Mouse (Mus musculus) G1E (cell line): ENCODE data around the gene Ubxn11.

Source experiments
- CTCF ChIP-seq: IDR thresholded peaks from 2 replicates; pipeline ENCODE4 v1.5.1; 2012; ENCODE audit warnings: low read depth, low read length, inconsistent platforms, mixed read lengths
- GATA1 ChIP-seq: IDR thresholded peaks from 2 replicates; pipeline ENCODE4 v1.6.1; 2012; ENCODE audit warnings: borderline replicate concordance, low read length, inconsistent platforms, mixed read lengths
- POLR2AphosphoS5 ChIP-seq: IDR thresholded peaks from 2 replicates; pipeline ENCODE4 v1.6.1; 2012; ENCODE audit warnings: low read depth, low read length, inconsistent platforms; ENCODE audit not compliant: insufficient replicate concordance
- TAL1 ChIP-seq: conservative IDR thresholded peaks from 2 replicates; pipeline ENCODE4 v1.6.1; 2012; ENCODE audit warnings: low read depth, low read length, inconsistent platforms, mixed read lengths

DNA sequence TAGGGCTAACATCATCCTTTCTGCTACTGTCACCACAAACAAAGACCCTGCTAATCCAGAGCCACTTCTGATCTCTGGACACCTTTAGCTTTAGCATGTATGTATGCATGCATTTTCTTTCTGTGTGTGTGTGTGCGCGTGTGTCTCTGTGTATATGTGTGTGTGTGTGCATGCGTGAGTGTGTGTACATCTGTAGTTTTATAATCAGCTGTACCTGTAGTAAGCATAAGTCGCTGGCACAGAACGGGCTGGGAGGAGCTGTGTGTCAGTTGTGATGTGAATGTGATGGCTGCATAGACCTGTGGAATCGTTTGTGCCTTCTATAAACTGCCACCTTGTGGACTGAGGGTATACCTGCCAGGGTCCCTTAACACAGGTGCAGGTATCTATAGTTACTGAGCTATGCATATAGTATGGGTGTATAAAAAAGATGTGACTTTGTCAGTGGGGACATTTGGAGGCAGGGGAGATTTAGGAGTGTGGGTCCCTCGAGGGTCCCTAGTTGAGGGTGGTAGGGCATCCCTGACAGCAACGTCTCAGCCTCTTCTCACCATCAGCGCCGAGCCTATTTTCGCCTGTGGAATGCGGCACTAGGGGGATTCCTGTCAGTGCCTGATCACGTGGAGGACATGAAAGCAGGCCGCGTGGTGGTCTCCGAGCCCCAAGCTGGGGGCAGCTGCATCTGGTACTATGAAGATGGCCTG is 11.7 kb upstream of the Ubxn11 start:
- no peak for TF ChIP-seq CTCF
- TF ChIP-seq GATA1: no peak
- TF ChIP-seq TAL1: no peak
- TF ChIP-seq POLR2AphosphoS5: no peak
